Mouse (Mus musculus): ENCODE measurements around the gene Tnfrsf12a.
A peak's percentile ranks its signal among the peaks of the same experiment; 100 is the strongest.

The Tnfrsf12a gene

DNA sequence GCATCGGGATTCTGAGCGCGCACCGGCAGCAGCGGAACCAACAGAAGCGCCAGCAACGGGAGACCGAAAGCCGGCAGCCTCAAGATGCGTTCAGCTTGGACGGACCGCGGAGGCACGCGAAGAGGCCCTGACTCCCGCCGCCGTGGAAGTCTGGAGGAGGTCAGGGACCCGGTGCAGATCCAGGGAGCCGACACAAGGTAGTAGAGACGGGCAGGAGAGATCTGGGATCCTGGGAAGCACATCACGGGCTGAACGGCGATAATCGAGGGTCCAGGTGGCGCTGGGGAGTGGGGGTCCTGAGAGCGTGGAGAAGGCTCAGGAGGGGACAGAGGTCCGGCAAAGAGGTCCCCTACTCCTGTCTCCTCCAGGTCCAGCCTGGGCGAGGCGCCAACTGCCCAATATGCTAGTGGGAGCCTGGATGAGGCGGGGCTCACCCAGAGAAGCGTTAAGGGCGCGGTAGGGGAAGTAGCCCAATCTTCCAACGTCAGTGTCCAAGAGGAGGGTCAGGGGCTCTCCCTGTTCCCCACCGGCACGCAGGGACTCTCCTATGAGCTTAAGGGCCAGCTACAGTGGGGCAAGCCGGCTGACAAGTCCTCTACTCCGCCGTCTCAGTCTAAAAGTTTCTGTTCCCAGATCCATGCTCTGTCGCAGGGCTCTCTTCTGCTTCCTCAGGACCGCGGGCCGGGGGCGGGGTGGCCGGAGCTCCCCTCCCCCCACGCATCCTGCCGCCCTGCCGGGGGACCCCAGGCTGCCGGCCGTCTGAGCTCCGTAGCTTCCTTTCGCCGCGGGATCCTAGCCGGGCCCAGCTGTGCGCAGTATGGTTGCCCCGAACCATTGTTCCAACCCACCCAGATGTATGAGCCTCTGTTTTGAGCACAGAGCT is 32.4 kb downstream of the Tnfrsf12a start, which contains the start of gene Mmp25:
Mmp25 (minus strand) TSS at position 665 of the 883 bp plus-strand sequence.
- DNase-seq: no peak

DNA sequence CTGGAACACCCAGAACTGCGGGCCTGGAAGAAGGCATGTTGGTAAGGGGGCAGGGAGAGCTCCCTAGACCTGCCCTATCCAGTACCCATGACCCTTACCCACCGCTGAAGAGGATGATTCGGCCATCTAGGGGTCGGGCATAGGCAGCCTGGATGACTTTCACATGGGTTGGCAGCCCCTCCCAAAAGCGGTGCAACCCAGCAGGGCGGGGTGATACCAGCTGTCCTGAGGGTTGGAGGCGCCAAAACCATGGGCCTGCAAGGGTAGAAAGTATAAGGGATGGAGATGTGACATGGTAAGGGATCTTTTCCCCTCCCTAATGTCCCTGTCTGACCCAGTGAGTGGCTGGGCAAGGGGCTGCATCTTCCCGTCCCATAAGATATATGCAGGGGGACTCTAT is 46.0 kb downstream of the Tnfrsf12a start:
- DNase-seq: no peak

DNA sequence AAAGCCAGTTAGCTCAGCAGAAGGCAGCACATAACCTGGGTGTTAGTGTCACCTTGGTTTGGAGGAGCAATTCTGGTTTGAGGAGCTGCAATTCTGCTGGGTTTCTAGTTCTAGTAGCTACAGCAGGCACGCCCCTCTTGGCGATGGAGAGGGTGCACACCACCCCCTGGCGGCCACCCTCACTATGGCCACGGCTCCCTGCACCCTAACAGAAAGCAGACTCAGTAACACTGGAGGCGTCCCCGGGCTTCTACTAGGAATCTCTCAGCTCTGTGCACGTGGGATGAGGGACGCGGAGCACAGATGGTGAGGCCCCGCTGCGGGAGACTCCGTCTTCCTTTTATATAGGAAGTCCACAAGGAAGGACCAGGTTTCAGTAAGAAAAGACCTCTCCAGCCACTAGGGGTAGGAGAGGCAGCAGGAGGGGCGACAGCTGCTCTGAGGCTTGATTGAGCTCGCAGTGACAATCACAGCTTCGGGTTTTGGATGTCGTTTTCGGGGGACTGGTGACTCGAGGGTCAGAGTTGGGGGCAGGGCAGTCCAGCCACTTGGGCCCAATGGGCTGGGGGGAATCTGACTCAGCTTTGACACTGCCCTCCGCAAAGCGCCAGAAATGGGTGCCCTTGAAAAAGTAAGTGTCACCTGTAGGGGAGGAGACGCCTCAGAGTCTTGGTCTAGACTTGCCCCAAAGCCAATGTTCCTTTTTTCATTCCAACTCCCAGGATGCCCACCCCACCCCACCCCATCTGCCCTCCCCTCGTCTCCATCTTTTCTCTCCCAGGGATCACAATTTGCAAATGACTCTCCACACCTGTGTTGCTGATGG is 46.9 kb downstream of the Tnfrsf12a start:
- peak; percentile 84 for DNase-seq

DNA sequence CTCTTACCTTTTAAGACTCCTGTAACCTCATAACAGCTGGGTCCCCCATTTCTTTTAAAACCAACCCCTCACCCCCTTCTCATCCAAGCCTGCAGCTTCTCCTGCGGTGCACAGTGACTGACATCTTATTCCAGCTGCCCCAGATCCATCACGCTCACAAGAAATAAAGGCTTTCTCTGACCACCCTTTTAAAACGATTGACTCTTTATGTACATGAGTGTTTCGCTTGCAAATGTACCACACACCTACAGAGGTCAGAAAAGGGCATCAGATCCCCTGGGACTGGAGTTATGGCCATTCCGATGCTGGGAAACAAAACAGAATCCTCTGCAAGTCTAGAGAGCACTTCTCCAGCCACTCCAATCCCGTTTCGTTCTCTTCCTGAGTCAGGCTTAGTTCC is 49.5 kb downstream of the Tnfrsf12a start:
- DNase-seq: no peak
